Mouse (Mus musculus): ENCODE measurements around the gene Cfdp1. TPM values are rescaled to one million over a fixed set of nuclear protein-coding genes. Genes with fewer than 3 reads are reported as not detected.

Cfdp1 gene
- polyA plus RNA-seq, 2 experiments: 129 to 210 TPM

DNA sequence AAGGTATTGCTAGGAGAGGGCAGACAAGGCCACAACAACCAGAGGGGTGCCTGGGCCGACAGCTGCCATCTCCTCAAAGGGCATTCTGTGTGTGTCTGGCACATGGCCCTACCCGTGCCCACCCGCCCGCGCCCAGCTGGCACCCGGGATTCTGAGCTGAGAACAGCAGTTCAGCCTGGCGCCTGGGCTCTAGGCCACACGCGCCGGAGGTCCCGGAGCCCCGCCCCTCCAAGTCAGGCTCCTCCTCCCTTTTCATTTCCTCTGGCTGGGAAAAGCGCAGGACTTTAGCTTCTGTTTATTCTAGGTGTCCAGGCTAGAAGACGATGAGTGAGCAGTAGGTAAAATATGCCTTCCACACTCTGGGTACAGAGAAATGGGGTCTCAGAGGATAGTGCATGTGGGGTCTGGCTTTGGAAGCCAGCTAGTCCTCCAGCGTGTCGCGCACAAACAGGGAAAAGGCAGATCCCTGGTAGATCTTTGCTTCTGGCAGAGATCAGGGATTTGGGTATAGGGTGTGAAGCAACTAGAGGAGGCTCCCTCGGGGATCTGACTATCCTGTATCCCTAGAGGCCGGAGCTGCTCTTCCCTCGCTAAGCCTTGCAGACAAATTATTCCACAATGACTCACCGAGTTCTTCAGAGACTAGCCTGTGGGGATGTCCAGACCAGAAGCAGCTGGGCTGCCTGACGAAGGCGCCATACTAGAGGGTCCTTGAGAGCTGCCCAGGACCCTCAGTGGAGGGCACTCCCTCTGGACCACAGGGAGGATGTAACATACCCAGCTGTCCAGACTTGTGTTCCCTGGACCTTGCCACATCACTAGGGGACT lies 108.3 kb downstream of the Cfdp1 start:
- peaks cover 38% of the 10 kb centered on the region for H3K4me1 ChIP-seq (ENCODE audit: control insufficient read depth, insufficient read depth, low read length)
- H3K27ac ChIP-seq (replicated peaks; ENCODE audit: low read depth, low read length): no peak overlapping the region
- no peaks in the 10 kb centered on the region for H3K9me3 ChIP-seq (ENCODE audit: control insufficient read depth, low read length)
- peak overlapping the region; percentile 21 for H3K4me3 ChIP-seq (replicated peaks; ENCODE audit: low read length)
- DNase-seq (ENCODE audit: low spot score) (peak; percentile 52), ATAC-seq (ENCODE audit: low FRiP score, low read depth) (peak; percentile 31; the same call in 1 of the 2 replicates)
- peak overlapping the region; percentile 26; the same call in 1 of the 2 replicates for H3K9ac ChIP-seq (ENCODE audit: low read depth, low read length, severe bottlenecking)
- no peak for TF ChIP-seq POLR2A (IDR thresholded peaks at IDR 0.05; ENCODE audit: borderline replicate concordance, extremely low read depth, insufficient read depth, insufficient read length)
- 5% methylated on average over 23 of the region's 23 CpGs for WGBS
- no peaks in the 10 kb centered on the region for H3K36me3 ChIP-seq (ENCODE audit: control insufficient read depth, insufficient read depth, low read length)
- no peaks in the 10 kb centered on the region for H3K27me3 ChIP-seq (ENCODE audit: control insufficient read depth, insufficient read depth, low read length)
- H3K4me2 ChIP-seq (replicated peaks; ENCODE audit: low read depth, low read length, severe bottlenecking): peak overlapping the region; percentile 42

DNA sequence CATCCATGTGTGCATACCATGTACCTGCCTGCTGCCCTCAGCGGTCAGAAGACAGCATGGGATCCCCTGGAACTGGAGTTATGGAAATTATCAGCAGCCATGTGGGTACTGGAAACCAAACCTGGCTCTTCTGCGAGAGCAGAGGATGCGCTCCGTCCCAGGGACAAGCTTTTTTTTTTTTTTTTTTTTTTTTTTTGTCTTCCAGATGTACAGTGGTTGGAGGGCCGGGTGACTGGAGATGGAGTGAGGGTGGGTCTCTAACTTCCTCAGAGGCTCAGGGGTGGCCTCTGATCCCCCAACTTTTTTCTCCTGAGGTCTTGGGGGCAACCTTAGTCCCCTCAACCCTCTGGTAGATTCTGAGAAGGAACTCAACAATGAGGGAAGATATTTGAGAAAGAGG lies 109.0 kb downstream of the Cfdp1 start:
- Histone ChIP-seq H3K4me1 (ENCODE audit: control insufficient read depth, insufficient read depth, low read length) (peaks cover 41% of the 10 kb centered on the region), H3K4me3 (replicated peaks; ENCODE audit: low read length) (no peak overlapping the region)

DNA sequence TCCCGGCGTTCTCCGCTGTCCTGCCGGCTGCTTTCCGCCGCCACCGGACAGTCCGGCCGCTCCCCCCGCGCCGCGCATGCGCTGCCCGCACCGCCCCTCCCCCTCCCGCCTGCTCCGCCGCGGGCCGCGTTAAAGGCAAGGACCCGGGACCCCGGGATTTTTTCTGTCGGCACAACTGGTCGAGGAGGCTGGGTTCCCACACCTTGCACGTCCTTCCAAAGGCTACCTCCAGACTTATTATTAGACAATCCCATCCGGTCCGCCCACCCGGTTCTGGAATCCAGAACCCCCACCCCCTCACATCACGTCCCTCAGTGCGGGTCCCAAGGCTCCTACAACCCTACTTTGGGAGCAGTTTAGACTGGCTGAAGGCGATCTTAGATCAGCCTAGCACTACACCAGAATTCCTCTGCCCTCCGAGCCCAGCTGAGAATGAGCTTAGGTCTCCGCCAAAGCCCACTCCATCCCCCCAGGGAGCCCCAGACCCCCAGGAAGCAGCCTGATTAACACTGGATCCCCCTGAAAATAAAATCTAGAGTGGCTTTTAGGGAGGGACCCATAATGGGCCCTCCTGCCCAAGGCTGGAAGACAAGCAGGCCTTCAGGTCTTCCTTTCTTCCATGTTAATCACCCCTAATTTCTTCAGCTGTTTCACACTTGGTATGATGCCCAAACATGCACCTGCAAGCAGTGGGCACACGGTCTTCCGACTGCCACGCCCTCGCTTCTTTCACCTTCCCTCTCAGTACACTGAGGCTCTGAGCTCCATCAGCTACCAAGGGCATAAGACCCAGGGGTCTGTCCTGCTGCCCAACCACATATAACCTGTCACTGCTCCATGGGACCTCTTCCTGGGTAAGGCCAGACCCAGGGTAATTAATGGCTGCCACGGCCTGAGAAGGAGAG lies 110.0 kb downstream of the Cfdp1 start, which contains the start of gene Bcar1:
Gene Bcar1, minus strand, starts transcription at position 18 of the 905 bp plus-strand sequence.
- peaks cover 50% of the 10 kb centered on the region for H3K4me1 ChIP-seq (ENCODE audit: control insufficient read depth, insufficient read depth, low read length)
- peak within 1 kb of the TSS; percentile 79 for H3K4me2 ChIP-seq (replicated peaks; ENCODE audit: low read depth, low read length, severe bottlenecking)
- TF ChIP-seq POLR2A (IDR thresholded peaks at IDR 0.05; ENCODE audit: borderline replicate concordance, extremely low read depth, insufficient read depth, insufficient read length): no peak
- H3K27me3 ChIP-seq (ENCODE audit: control insufficient read depth, insufficient read depth, low read length): no peaks in the 10 kb centered on the region
- peak within 1 kb of the TSS; percentile 88 for H3K9ac ChIP-seq (ENCODE audit: low read depth, low read length, severe bottlenecking)
- H3K9me3 ChIP-seq (ENCODE audit: control insufficient read depth, low read length): no peaks in the 10 kb centered on the region
- ATAC-seq (ENCODE audit: low FRiP score, low read depth) (peak; percentile 79), DNase-seq (ENCODE audit: low spot score) (peak; percentile 70)
- H3K36me3 ChIP-seq (ENCODE audit: control insufficient read depth, insufficient read depth, low read length): no peaks in the 10 kb centered on the region
- H3K27ac ChIP-seq (replicated peaks; ENCODE audit: low read depth, low read length): peak within 1 kb of the TSS; percentile 56
- WGBS: 15% methylated on average over 25 of the region's 40 CpGs
- H3K4me3 ChIP-seq (replicated peaks; ENCODE audit: low read length): peak within 1 kb of the TSS; percentile 80

More for the DNA sequence above, 109.0 kb downstream of the Cfdp1 start:
- ATAC-seq (ENCODE audit: low FRiP score, low read depth) (no peak), DNase-seq (ENCODE audit: low spot score) (no peak)
- Histone ChIP-seq H3K4me2 (replicated peaks; ENCODE audit: low read depth, low read length, severe bottlenecking) (no peak overlapping the region), H3K27ac (replicated peaks; ENCODE audit: low read depth, low read length) (no peak overlapping the region), H3K27me3 (ENCODE audit: control insufficient read depth, insufficient read depth, low read length) (no peaks in the 10 kb centered on the region), H3K36me3 (ENCODE audit: control insufficient read depth, insufficient read depth, low read length) (no peaks in the 10 kb centered on the region), H3K9ac (ENCODE audit: low read depth, low read length, severe bottlenecking) (no peak overlapping the region), H3K9me3 (ENCODE audit: control insufficient read depth, low read length) (no peaks in the 10 kb centered on the region)
- no peak for TF ChIP-seq POLR2A (IDR thresholded peaks at IDR 0.05; ENCODE audit: borderline replicate concordance, extremely low read depth, insufficient read depth, insufficient read length)
- 70% methylated on average over 5 of the region's 5 CpGs for WGBS

DNA sequence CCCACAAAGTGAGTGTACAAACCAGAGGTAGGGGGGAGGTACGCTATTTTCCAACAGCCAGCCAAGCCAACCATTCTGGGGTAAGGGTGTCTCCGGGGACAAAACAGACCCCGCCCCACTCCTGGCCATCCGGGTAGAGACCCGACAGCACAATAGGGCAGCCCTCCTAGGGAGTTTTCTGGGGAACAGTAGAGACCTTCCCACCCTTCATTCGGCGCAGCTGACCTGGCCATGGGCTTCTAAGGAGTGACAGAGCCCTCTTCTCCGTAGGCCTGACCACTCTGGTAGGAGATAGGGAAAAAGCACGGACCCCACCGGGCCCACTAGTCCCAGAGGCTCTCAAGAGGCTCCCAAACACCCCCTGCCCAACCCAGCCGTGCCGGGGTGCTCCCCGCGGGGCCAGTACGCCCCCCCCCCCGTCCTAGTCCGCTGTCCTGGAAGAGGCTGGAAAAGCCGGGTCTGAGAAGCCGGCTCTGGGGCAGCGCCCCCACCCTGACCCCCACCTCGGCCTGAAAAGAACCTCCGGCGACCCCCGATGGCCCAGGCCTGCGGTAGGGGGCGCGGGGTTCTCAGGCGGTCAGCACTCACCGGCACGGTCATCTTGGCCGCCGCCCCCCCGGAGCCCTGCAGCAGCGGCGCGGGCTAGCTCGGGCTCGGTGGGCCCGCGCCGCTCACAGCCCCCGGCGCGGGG lies 110.8 kb downstream of the Cfdp1 start:
- WGBS: 2% methylated on average over 18 of the region's 44 CpGs
- no peaks in the 10 kb centered on the region for H3K27me3 ChIP-seq (ENCODE audit: control insufficient read depth, insufficient read depth, low read length)
- no peaks in the 10 kb centered on the region for H3K9me3 ChIP-seq (ENCODE audit: control insufficient read depth, low read length)
- ATAC-seq (ENCODE audit: low FRiP score, low read depth) (peak; percentile 10), DNase-seq (ENCODE audit: low spot score) (no peak)
- H3K4me1 ChIP-seq (ENCODE audit: control insufficient read depth, insufficient read depth, low read length): peaks cover 52% of the 10 kb centered on the region
- H3K9ac ChIP-seq (ENCODE audit: low read depth, low read length, severe bottlenecking): peak overlapping the region; percentile 88
- peak overlapping the region; percentile 79 for H3K4me2 ChIP-seq (replicated peaks; ENCODE audit: low read depth, low read length, severe bottlenecking)
- H3K36me3 ChIP-seq (ENCODE audit: control insufficient read depth, insufficient read depth, low read length): no peaks in the 10 kb centered on the region
- TF ChIP-seq POLR2A (IDR thresholded peaks at IDR 0.05; ENCODE audit: borderline replicate concordance, extremely low read depth, insufficient read depth, insufficient read length): no peak
- peak overlapping the region; percentile 80 for H3K4me3 ChIP-seq (replicated peaks; ENCODE audit: low read length)
- H3K27ac ChIP-seq (replicated peaks; ENCODE audit: low read depth, low read length): peak overlapping the region; percentile 56; the same call in 1 of the 2 replicates

Data from limb, embryonic 14.5 days (tissue).